Mouse (Mus musculus) thymus, postnatal 0 days (tissue): ENCODE data around the gene Tia1. TPM values are rescaled to one million over a fixed set of nuclear protein-coding genes. Genes with fewer than 3 reads are reported as not detected.

ENCODE experiments used
- DNase-seq: peaks from one replicate; pipeline ENCODE4 v3.0.0-alpha.2; 2015; ENCODE audit warnings: low spot score
- polyA plus RNA-seq: library from polyadenylated mRNA; unstranded; fragments of >200 nt; fragmentation: Nextera tagmentation; extraction: Ambion mirVana; gene quantifications from 2 replicates; pipeline ENCODE4 v1.2.1, GENCODE M21; 2015

The Tia1 gene
- polyA plus RNA-seq, 1 experiment from 2014 or later, result 184 TPM

GRCm38 (mm10) chr6:86479816-86480188 is 75.8 kb downstream of the Tia1 start:
- no peak for DNase-seq

GRCm38 (mm10) chr6:86480189-86480831 is 76.3 kb downstream of the Tia1 start:
- no peak for DNase-seq

- DNase-seq, result no peak
Measured at GRCm38 (mm10) chr6:86481871-86482270, 77.9 kb downstream of the Tia1 start.

Other genes starting within 250 kb of the Tia1 start
- gene Tgfa, start 209.0 kb upstream of the Tia1 start, polyA plus RNA-seq, result 0.32 and 0.40 TPM in 2 replicates
- gene Fam136a, start 38.6 kb upstream of the Tia1 start, polyA plus RNA-seq, result 77.1 and 83.0 TPM in 2 replicates
- gene Snrpg, start 32.9 kb upstream of the Tia1 start, polyA plus RNA-seq, result 649 and 709 TPM in 2 replicates
- 28.8 and 32.8 TPM in 2 replicates for gene Pcyox1, start 7.1 kb upstream of the Tia1 start, polyA plus RNA-seq
- 0.25 and 0.31 TPM in 2 replicates for gene Gm44790, start 22.4 kb downstream of the Tia1 start, polyA plus RNA-seq
- 29.8 and 30.8 TPM in 2 replicates for gene C87436, start 34.2 kb downstream of the Tia1 start, polyA plus RNA-seq
- gene Pcbp1, start 122.1 kb downstream of the Tia1 start, polyA plus RNA-seq, result 466 and 487 TPM in 2 replicates
- gene Asprv1, start 223.9 kb downstream of the Tia1 start, polyA plus RNA-seq, result 6.9 and 9.5 TPM in 2 replicates